Mouse (Mus musculus) intestine, embryonic 15.5 days (tissue): ENCODE measurements around the gene Mbtps1. TPM values are rescaled to one million over a fixed set of nuclear protein-coding genes. Genes with fewer than 3 reads are reported as not detected.

Experiments
- ATAC-seq: fragments of 200-750 bp; cut with Nextera tagmentation; 2 replicates; pipeline ENCODE4 v1.8.0; 2017; ENCODE audit warnings: moderate TSS enrichment, moderate library complexity
- H3K27ac ChIP-seq: fragments of 300-500 bp; sonication (generic); 2 replicates; pipeline ENCODE4 v1.5.1; 2015; ENCODE audit warnings: mild to moderate bottlenecking, inconsistent platforms
- H3K27me3 ChIP-seq: fragments of 300-500 bp; sonication (generic); replicated peaks from 2 replicates; pipeline ENCODE4 v1.6.1; 2015; ENCODE audit warnings: inconsistent platforms
- H3K36me3 ChIP-seq: fragments of 300-500 bp; sonication (generic); 2 replicates; pipeline ENCODE4 v1.6.1; 2015; ENCODE audit warnings: inconsistent platforms
- H3K4me1 ChIP-seq: fragments of 300-500 bp; sonication (generic); replicated peaks from 2 replicates; pipeline ENCODE4 v1.6.1; 2015; ENCODE audit warnings: inconsistent platforms
- H3K4me2 ChIP-seq: fragments of 300-500 bp; sonication (generic); replicated peaks from 2 replicates; pipeline ENCODE4 v1.6.1; 2015; ENCODE audit warnings: mild to moderate bottlenecking, inconsistent platforms
- H3K4me3 ChIP-seq: fragments of 300-500 bp; sonication (generic); replicated peaks from 2 replicates; pipeline ENCODE4 v1.5.1; 2015; ENCODE audit warnings: inconsistent platforms
- H3K9ac ChIP-seq: fragments of 300-500 bp; sonication (generic); 2 replicates; pipeline ENCODE4 v1.6.1; 2015; ENCODE audit warnings: inconsistent platforms
- H3K9me3 ChIP-seq: fragments of 300-500 bp; sonication (generic); 2 replicates; pipeline ENCODE4 v1.6.1; 2016; ENCODE audit warnings: inconsistent platforms
- WGBS: fragments of 180-500 bp; shearing (Covaris S2); methylation state at CpG from one replicate; pipeline ENCODE4 v1.1.7; 2015; 5-methylcytosine and 5-hydroxymethylcytosine counted together
- polyA plus RNA-seq: library from polyadenylated mRNA; unstranded; fragments of >200 nt; fragmentation: Nextera tagmentation; extraction: Ambion mirVana; gene quantifications from 2 replicates; pipeline ENCODE4 v1.2.1, GENCODE M21; 2015

The Mbtps1 gene
- polyA plus RNA-seq, 1 experiment from 2014 or later: 88.8 TPM

GRCm38 (mm10) chr8:119515767-119516166 lies 42.8 kb downstream of the Mbtps1 start:
- no peak overlapping the region for H3K9ac ChIP-seq
- 84% methylated on average over 3 of the region's 3 CpGs for WGBS
- ATAC-seq: no peak
- no peaks in the 10 kb centered on the region for H3K27me3 ChIP-seq
- no peak overlapping the region for H3K4me2 ChIP-seq
- H3K4me1 ChIP-seq: no peaks in the 10 kb centered on the region
- no peak overlapping the region for H3K4me3 ChIP-seq
- H3K9me3 ChIP-seq: no peaks in the 10 kb centered on the region
- H3K36me3 ChIP-seq: peaks cover 71% of the 10 kb centered on the region
- no peak overlapping the region for H3K27ac ChIP-seq

- WGBS: 89% methylated on average over 3 of the region's 3 CpGs
- Histone ChIP-seq H3K36me3 (peaks cover 70% of the 10 kb centered on the region), H3K4me2 (no peak overlapping the region), H3K4me3 (no peak overlapping the region), H3K4me1 (no peaks in the 10 kb centered on the region), H3K9me3 (no peaks in the 10 kb centered on the region), H3K27ac (no peak overlapping the region), H3K9ac (no peak overlapping the region), H3K27me3 (no peaks in the 10 kb centered on the region)
- ATAC-seq: no peak
Observed at GRCm38 (mm10) chr8:119514940-119515339, 43.6 kb downstream of the Mbtps1 start.

- ATAC-seq: no peak
- Histone ChIP-seq H3K9me3 (no peaks in the 10 kb centered on the region), H3K27me3 (no peaks in the 10 kb centered on the region), H3K27ac (no peak overlapping the region), H3K9ac (no peak overlapping the region), H3K4me1 (no peaks in the 10 kb centered on the region), H3K4me2 (no peak overlapping the region), H3K36me3 (peaks cover 70% of the 10 kb centered on the region), H3K4me3 (no peak overlapping the region)
- 84% methylated on average over 4 of the region's 4 CpGs for WGBS
Observed at GRCm38 (mm10) chr8:119513405-119513804, 45.1 kb downstream of the Mbtps1 start.

GRCm38 (mm10) chr8:119511722-119512121 lies 46.8 kb downstream of the Mbtps1 start:
- no peak for ATAC-seq
- no peak overlapping the region for H3K4me2 ChIP-seq
- H3K36me3 ChIP-seq: peaks cover 64% of the 10 kb centered on the region
- no peaks in the 10 kb centered on the region for H3K27me3 ChIP-seq
- H3K4me3 ChIP-seq: no peak overlapping the region
- H3K4me1 ChIP-seq: no peaks in the 10 kb centered on the region
- whole genome bisulfite sequencing: 94% methylated on average over 7 of the region's 7 CpGs
- H3K9ac ChIP-seq: no peak overlapping the region
- H3K9me3 ChIP-seq: no peaks in the 10 kb centered on the region
- H3K27ac ChIP-seq: no peak overlapping the region

GRCm38 (mm10) chr8:119510471-119510870 lies 48.1 kb downstream of the Mbtps1 start:
- no peak for ATAC-seq
- no peak overlapping the region for H3K4me2 ChIP-seq
- WGBS: 84% methylated on average over 9 of the region's 9 CpGs
- H3K9me3 ChIP-seq: no peaks in the 10 kb centered on the region
- no peak overlapping the region for H3K27ac ChIP-seq
- H3K27me3 ChIP-seq: no peaks in the 10 kb centered on the region
- no peak overlapping the region for H3K4me3 ChIP-seq
- peaks cover 60% of the 10 kb centered on the region for H3K36me3 ChIP-seq
- H3K4me1 ChIP-seq: no peaks in the 10 kb centered on the region
- no peak overlapping the region for H3K9ac ChIP-seq

- Histone ChIP-seq H3K9me3 (no peaks in the 10 kb centered on the region), H3K4me1 (no peaks in the 10 kb centered on the region), H3K9ac (no peak overlapping the region), H3K4me3 (no peak overlapping the region), H3K36me3 (peaks cover 28% of the 10 kb centered on the region), H3K4me2 (no peak overlapping the region), H3K27ac (no peak overlapping the region), H3K27me3 (no peaks in the 10 kb centered on the region)
- ATAC-seq: no peak
- 75% methylated on average over 8 of the region's 8 CpGs for WGBS
Observed at GRCm38 (mm10) chr8:119506106-119506505, 52.4 kb downstream of the Mbtps1 start.

GRCm38 (mm10) chr8:119505488-119505887 lies 53.0 kb downstream of the Mbtps1 start:
- Histone ChIP-seq H3K4me3 (no peak overlapping the region), H3K27me3 (no peaks in the 10 kb centered on the region), H3K9ac (no peak overlapping the region), H3K4me2 (no peak overlapping the region), H3K9me3 (no peaks in the 10 kb centered on the region), H3K36me3 (peaks cover 25% of the 10 kb centered on the region), H3K27ac (no peak overlapping the region), H3K4me1 (no peaks in the 10 kb centered on the region)
- ATAC-seq: no peak
- WGBS: 46% methylated on average over 9 of the region's 9 CpGs

GRCm38 (mm10) chr8:119503191-119503767 lies 55.3 kb downstream of the Mbtps1 start:
- H3K4me2 ChIP-seq: no peak overlapping the region
- no peak for ATAC-seq
- 38% methylated on average over 10 of the region's 10 CpGs for WGBS

GRCm38 (mm10) chr8:119502111-119502510 lies 56.4 kb downstream of the Mbtps1 start:
- H3K4me3 ChIP-seq: no peak overlapping the region
- no peak overlapping the region for H3K9ac ChIP-seq
- no peak overlapping the region for H3K4me2 ChIP-seq
- H3K9me3 ChIP-seq: no peaks in the 10 kb centered on the region
- H3K27ac ChIP-seq: no peak overlapping the region
- H3K36me3 ChIP-seq: no peaks in the 10 kb centered on the region
- WGBS: 58% methylated on average over 4 of the region's 4 CpGs
- no peaks in the 10 kb centered on the region for H3K4me1 ChIP-seq
- H3K27me3 ChIP-seq: no peaks in the 10 kb centered on the region
- ATAC-seq: no peak

More at GRCm38 (mm10) chr8:119503191-119503767, 55.3 kb downstream of the Mbtps1 start:
- peaks cover 5% of the 10 kb centered on the region for H3K36me3 ChIP-seq
- no peaks in the 10 kb centered on the region for H3K4me1 ChIP-seq
- no peaks in the 10 kb centered on the region for H3K27me3 ChIP-seq
- no peak overlapping the region for H3K9ac ChIP-seq
- no peaks in the 10 kb centered on the region for H3K9me3 ChIP-seq
- H3K27ac ChIP-seq: no peak overlapping the region
- H3K4me3 ChIP-seq: no peak overlapping the region

GRCm38 (mm10) chr8:119501598-119501997 lies 56.9 kb downstream of the Mbtps1 start, which contains the start of gene Slc38a8:
Slc38a8 (minus strand) TSS chr8:119501698.
- Histone ChIP-seq H3K9ac (no peak within 1 kb of the TSS), H3K4me1 (no peaks in the 10 kb centered on the region), H3K4me3 (no peak within 1 kb of the TSS), H3K27me3 (no peaks in the 10 kb centered on the region), H3K36me3 (no peaks in the 10 kb centered on the region), H3K9me3 (no peaks in the 10 kb centered on the region), H3K4me2 (no peak within 1 kb of the TSS), H3K27ac (no peak within 1 kb of the TSS)
- 23% methylated on average over 5 of the region's 5 CpGs for WGBS
- no peak for ATAC-seq

GRCm38 (mm10) chr8:119499836-119500235 lies 58.7 kb downstream of the Mbtps1 start:
- H3K9me3 ChIP-seq: no peaks in the 10 kb centered on the region
- H3K36me3 ChIP-seq: no peaks in the 10 kb centered on the region
- no peak overlapping the region for H3K4me2 ChIP-seq
- no peak overlapping the region for H3K9ac ChIP-seq
- ATAC-seq: no peak
- no peaks in the 10 kb centered on the region for H3K4me1 ChIP-seq
- WGBS: 92% methylated on average over 2 of the region's 2 CpGs
- no peaks in the 10 kb centered on the region for H3K27me3 ChIP-seq
- no peak overlapping the region for H3K27ac ChIP-seq
- H3K4me3 ChIP-seq: no peak overlapping the region

- no peaks in the 10 kb centered on the region for H3K4me1 ChIP-seq
- no peak overlapping the region for H3K27ac ChIP-seq
- WGBS: 24% methylated on average over 6 of the region's 6 CpGs
- no peaks in the 10 kb centered on the region for H3K9me3 ChIP-seq
- H3K4me3 ChIP-seq: no peak overlapping the region
- no peaks in the 10 kb centered on the region for H3K27me3 ChIP-seq
- H3K4me2 ChIP-seq: no peak overlapping the region
- H3K36me3 ChIP-seq: no peaks in the 10 kb centered on the region
- no peak overlapping the region for H3K9ac ChIP-seq
- ATAC-seq: 0 out of 2 replicates have a peak, but pooled peaks have one; percentile 8
Observed at GRCm38 (mm10) chr8:119496848-119497247, 61.7 kb downstream of the Mbtps1 start.

GRCm38 (mm10) chr8:119487093-119487492 lies 71.4 kb downstream of the Mbtps1 start:
- H3K4me3 ChIP-seq: no peak overlapping the region
- no peaks in the 10 kb centered on the region for H3K36me3 ChIP-seq
- no peak overlapping the region for H3K9ac ChIP-seq
- no peak for ATAC-seq
- no peaks in the 10 kb centered on the region for H3K27me3 ChIP-seq
- no peak overlapping the region for H3K27ac ChIP-seq
- no peak overlapping the region for H3K4me2 ChIP-seq
- whole genome bisulfite sequencing: 66% methylated on average over 7 of the region's 7 CpGs
- H3K4me1 ChIP-seq: peaks cover 11% of the 10 kb centered on the region; the same call in 1 of the 2 replicates
- no peaks in the 10 kb centered on the region for H3K9me3 ChIP-seq
